Mouse (Mus musculus): ENCODE measurements around the gene Htr2a. TPM values are rescaled to one million over a fixed set of nuclear protein-coding genes. Genes with fewer than 3 reads are reported as not detected.

The Htr2a gene
- not detected for total RNA-seq (2023)

DNA sequence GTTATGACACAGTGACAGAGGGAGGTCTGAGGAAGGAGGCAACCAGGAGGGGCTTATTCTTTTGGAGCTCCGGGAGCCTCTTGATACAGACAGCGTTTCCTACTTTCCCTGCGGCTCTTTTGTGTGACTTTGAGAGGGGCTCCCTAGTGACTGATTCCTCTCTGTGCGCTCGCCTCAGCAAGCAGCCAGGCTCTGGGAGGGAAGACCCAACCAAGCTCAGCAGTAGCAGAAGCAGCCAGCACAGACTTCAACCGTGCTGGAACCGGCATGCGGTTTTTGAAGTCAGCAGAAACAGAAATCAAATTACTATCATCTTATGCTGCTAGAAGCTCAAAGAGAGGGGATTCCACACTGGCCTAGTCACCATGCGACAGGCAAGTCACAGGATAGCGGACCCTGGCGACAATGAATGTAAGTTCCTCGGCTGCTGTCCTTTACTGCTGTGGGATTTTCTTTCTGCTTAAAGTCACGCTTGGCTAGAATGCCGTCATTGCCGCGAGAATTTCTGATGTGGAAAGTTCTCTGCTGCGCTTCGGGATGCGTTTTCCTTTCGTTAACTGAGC lies at the start of gene Htr2a:
TSS of gene Htr2a (plus strand) at position 22 of the 563 bp plus-strand sequence.

GRCm38 (mm10) chr14:74732079-74732783 lies 91.6 kb downstream of the Htr2a start, which contains the start of gene Esd:
Gene Esd (plus strand): TSS chr14:74732297.

Other genes with a start within 250 kb of the Htr2a start
- 65.5 TPM for gene Esd, start 91.5 kb downstream of the Htr2a start, total RNA-seq (2023)